Comparison of ENCODE assay signal across 9 mouse cellular contexts in genomic region chr1:180388481-180388880, GRCm38 (mm10). TPM values are rescaled to one million over a fixed set of nuclear protein-coding genes. Genes with fewer than 3 reads are reported as not detected.
A peak's percentile ranks its signal among the peaks of the same experiment; 100 is the strongest.
DNase-seq lines count a peak whose midpoint lies in the region; ATAC-seq lines count a peak whose summit lies in the region.
"Had no signal": no experiment of that assay in that cellular context is flagged by ENCODE, and none has a peak within 500 bp of the region (broad histone marks: within the 10 kb centered on the region; RNA-seq: fewer than 3 reads in every experiment).

No protein-coding gene starts in this region.

- H3K27ac ChIP-seq in liver, embryonic 11.5 days (ENCODE audit: low read depth, low read length) = peak overlapping the region; percentile 26; the same call in 1 of the 2 replicates
- peak overlapping the region; percentile 52 for H3K27ac ChIP-seq in hindbrain, embryonic 14.5 days

- H3K4me1 ChIP-seq in liver, embryonic 11.5 days (replicated peaks; ENCODE audit: control insufficient read depth, insufficient read depth, low read length) = peaks cover 36% of the 10 kb centered on the region
- peaks cover 13% of the 10 kb centered on the region; the same call in 1 of the 2 replicates for H3K4me1 ChIP-seq in hindbrain, embryonic 14.5 days (replicated peaks; ENCODE audit: control insufficient read depth, insufficient read depth, low read length)

- H3K9me3 ChIP-seq in liver, embryonic 11.5 days (ENCODE audit: control insufficient read depth, low read length) = no peaks in the 10 kb centered on the region
- H3K9me3 ChIP-seq in hindbrain, embryonic 14.5 days (ENCODE audit: control insufficient read depth, low read length) = no peaks in the 10 kb centered on the region
- H3K9me3 ChIP-seq: megakaryocyte, embryonic 14.5 days had no signal

- no peak overlapping the region for H3K4me3 ChIP-seq in liver, embryonic 11.5 days (ENCODE audit: low read depth, low read length)
- no peak overlapping the region for H3K4me3 ChIP-seq in hindbrain, embryonic 14.5 days (replicated peaks; ENCODE audit: low read length)

- peak; percentile 29 for DNase-seq in cerebellum, adult 11 months
- no peak for DNase-seq in cerebellum, postnatal 36 days
- no peak for DNase-seq in liver, embryonic 11.5 days (ENCODE audit: low spot score)
- no peak for DNase-seq in liver
- DNase-seq in hindbrain, embryonic 14.5 days (ENCODE audit: low spot score) = no peak
- DNase-seq in thymus, adult 18-20 months = peak; percentile 72 to 81
- DNase-seq in spleen, adult 18-20 months = no peak
- DNase-seq in right cerebral cortex, postnatal 36 days (ENCODE audit: low spot score in 2 of 2) = no peak

- H3K36me3 ChIP-seq in liver, embryonic 11.5 days (ENCODE audit: control insufficient read depth, insufficient read depth, low read length) = no peaks in the 10 kb centered on the region
- H3K36me3 ChIP-seq in hindbrain, embryonic 14.5 days (replicated peaks; ENCODE audit: control insufficient read depth, insufficient read depth) = no peaks in the 10 kb centered on the region

- peak overlapping the region; percentile 83; the same call in 1 of the 2 replicates for H3K4me2 ChIP-seq in liver, embryonic 11.5 days
- 0 out of 2 replicates have a peak overlapping the region, but pooled peaks have one; percentile 55 for H3K4me2 ChIP-seq in hindbrain, embryonic 14.5 days (replicated peaks)

- WGBS in liver, embryonic 11.5 days = 43% methylated on average over 1 of the region's 1 CpGs
- 50% methylated on average over 1 of the region's 1 CpGs for WGBS in hindbrain, embryonic 14.5 days

- no peak for ATAC-seq in liver, embryonic 11.5 days (replicated peaks; ENCODE audit: low FRiP score)
- ATAC-seq in hindbrain, embryonic 14.5 days (ENCODE audit: low FRiP score) = no peak

- H3K9ac ChIP-seq in liver, embryonic 11.5 days (ENCODE audit: low read depth, low read length) = no peak overlapping the region
- peak overlapping the region; percentile 37; the same call in 1 of the 2 replicates for H3K9ac ChIP-seq in hindbrain, embryonic 14.5 days

- no peaks in the 10 kb centered on the region for H3K27me3 ChIP-seq in liver, embryonic 11.5 days (replicated peaks; ENCODE audit: control insufficient read depth, insufficient read depth, low read length)
- no peaks in the 10 kb centered on the region for H3K27me3 ChIP-seq in hindbrain, embryonic 14.5 days (ENCODE audit: control insufficient read depth, insufficient read depth, low read length)
- H3K27me3 ChIP-seq: megakaryocyte, embryonic 14.5 days had no signal

RNA-seq across cellular contexts. Expression of gene Itpkb, which starts 58.2 kb away (rescaled TPM):
- 4.1 and 4.3 TPM in 2 replicates for polyA plus RNA-seq in liver, embryonic 11.5 days (2014; fragmentation: Nextera tagmentation; extraction: Ambion mirVana)
- polyA plus RNA-seq in hindbrain, embryonic 14.5 days (2014; fragmentation: Nextera tagmentation; extraction: Ambion mirVana) = 2.7 and 3.0 TPM in 2 replicates

Comparison
In these comparisons a context has a peak if more than half of its experiments do, and no peak if none do; other contexts are left out.
1. DNase-seq: peak in cerebellum, adult 11 months (single experiment) and thymus, adult 18-20 months (2 of 2); none in cerebellum, postnatal 36 days (0 of 2), liver, embryonic 11.5 days (single experiment), liver (single experiment), hindbrain, embryonic 14.5 days (single experiment), spleen, adult 18-20 months (0 of 2) and right cerebral cortex, postnatal 36 days (0 of 2).